In genomic region chr5:141084746-141085145, GRCm38 (mm10) we compare ENCODE assay signal across 11 mouse cellular contexts.
A peak's percentile ranks its signal among the peaks of the same experiment; 100 is the strongest.
DNase-seq lines count a peak whose midpoint lies in the region; ATAC-seq and TF ChIP-seq lines count a peak whose summit lies in the region.
"Had no signal": no experiment of that assay in that cellular context is flagged by ENCODE, and none has a peak within 500 bp of the region (broad histone marks: within the 10 kb centered on the region; RNA-seq: fewer than 3 reads in every experiment).

No protein-coding gene starts in this region.

- no peak overlapping the region for H3K4me3 ChIP-seq in hindbrain, embryonic 10.5 days
- H3K4me3 ChIP-seq in hindbrain, postnatal 0 days (ENCODE audit: low read length), result no peak overlapping the region
- H3K4me3 ChIP-seq in embryonic facial prominence, embryonic 14.5 days (ENCODE audit: low read depth, low read length), result no peak overlapping the region
- H3K4me3 ChIP-seq: limb, embryonic 12.5 days; myocyte had no signal

- peaks cover 22% of the 10 kb centered on the region for H3K4me1 ChIP-seq in hindbrain, embryonic 10.5 days (replicated peaks)
- no peaks in the 10 kb centered on the region for H3K4me1 ChIP-seq in hindbrain, postnatal 0 days (ENCODE audit: insufficient read depth, low read length)
- H3K4me1 ChIP-seq in embryonic facial prominence, embryonic 14.5 days (ENCODE audit: control insufficient read depth, insufficient read depth, low read length), result no peaks in the 10 kb centered on the region
- H3K4me1 ChIP-seq: limb, embryonic 12.5 days had no signal

- no peak for TF ChIP-seq CTCF in hindbrain, postnatal 0 days (IDR thresholded peaks at IDR 0.05; ENCODE audit: low read depth)

- 44% methylated on average over 7 of the region's 7 CpGs for WGBS in hindbrain, embryonic 10.5 days
- 33% methylated on average over 7 of the region's 7 CpGs for WGBS in hindbrain, postnatal 0 days
- 57% methylated on average over 5 of the region's 7 CpGs for WGBS in embryonic facial prominence, embryonic 14.5 days

- no peak overlapping the region for H3K4me2 ChIP-seq in hindbrain, postnatal 0 days (ENCODE audit: low read depth, low read length)
- H3K4me2 ChIP-seq in embryonic facial prominence, embryonic 14.5 days (ENCODE audit: low read depth, low read length), result no peak overlapping the region
- H3K4me2 ChIP-seq: limb, embryonic 12.5 days had no signal

- H3K36me3 ChIP-seq in hindbrain, embryonic 10.5 days, result no peaks in the 10 kb centered on the region
- no peaks in the 10 kb centered on the region for H3K36me3 ChIP-seq in hindbrain, postnatal 0 days (ENCODE audit: insufficient read depth, low read length)
- no peaks in the 10 kb centered on the region for H3K36me3 ChIP-seq in embryonic facial prominence, embryonic 14.5 days (ENCODE audit: control insufficient read depth, insufficient read depth, low read length)
- H3K36me3 ChIP-seq: limb, embryonic 12.5 days had no signal

- no peaks in the 10 kb centered on the region for H3K9me3 ChIP-seq in hindbrain, embryonic 10.5 days
- no peaks in the 10 kb centered on the region for H3K9me3 ChIP-seq in hindbrain, postnatal 0 days (ENCODE audit: low read length)
- H3K9me3 ChIP-seq in embryonic facial prominence, embryonic 14.5 days (ENCODE audit: control insufficient read depth, low read length), result no peaks in the 10 kb centered on the region
- H3K9me3 ChIP-seq: limb, embryonic 12.5 days had no signal

- peak overlapping the region; percentile 70; the same call in 1 of the 2 replicates for H3K27ac ChIP-seq in hindbrain, embryonic 10.5 days
- H3K27ac ChIP-seq in hindbrain, postnatal 0 days, result no peak overlapping the region
- no peak overlapping the region for H3K27ac ChIP-seq in embryonic facial prominence, embryonic 14.5 days (replicated peaks; ENCODE audit: low read depth, low read length)
- H3K27ac ChIP-seq: limb, embryonic 12.5 days had no signal

- no peak for ATAC-seq in hindbrain, postnatal 0 days
- ATAC-seq in embryonic facial prominence, embryonic 14.5 days (ENCODE audit: low read depth), result peak; percentile 64
- peak; percentile 82 for ATAC-seq in megakaryocyte progenitor cell, adult 5-6 weeks (replicated peaks; ENCODE audit: poor library complexity)

- peak; percentile 49 for DNase-seq in hindbrain, embryonic 10.5 days (ENCODE audit: low spot score)
- DNase-seq in hindbrain, postnatal 0 days (ENCODE audit: low spot score), result no peak
- peak; percentile 78 for DNase-seq in CD4-positive helper T cell, adult 2 months (ENCODE audit: low read depth, low spot score)
- peak; percentile 42 for DNase-seq in embryonic facial prominence, embryonic 14.5 days (ENCODE audit: low spot score)
- no peak for DNase-seq in ovary, adult 18-20 months (ENCODE audit: low spot score)
- no peak for DNase-seq in adrenal gland, adult 18-20 months (ENCODE audit: low spot score in 2 of 2)
- no peak for DNase-seq in layer of hippocampus, postnatal 10 days (ENCODE audit: low spot score in 2 of 2)
- DNase-seq: kidney, adult 2 months had no signal

- no peaks in the 10 kb centered on the region for H3K27me3 ChIP-seq in hindbrain, embryonic 10.5 days (ENCODE audit: insufficient read depth, poor library complexity, severe bottlenecking)
- H3K27me3 ChIP-seq in hindbrain, postnatal 0 days (ENCODE audit: insufficient read depth, low read length), result no peaks in the 10 kb centered on the region
- no peaks in the 10 kb centered on the region for H3K27me3 ChIP-seq in embryonic facial prominence, embryonic 14.5 days (replicated peaks; ENCODE audit: control insufficient read depth, insufficient read depth, low read length)
- H3K27me3 ChIP-seq: limb, embryonic 12.5 days had no signal

- H3K9ac ChIP-seq in hindbrain, postnatal 0 days (replicated peaks; ENCODE audit: low read length), result no peak overlapping the region
- no peak overlapping the region for H3K9ac ChIP-seq in embryonic facial prominence, embryonic 14.5 days (ENCODE audit: low read depth, low read length)
- H3K9ac ChIP-seq: limb, embryonic 12.5 days had no signal

Comparison
In these comparisons a context has a peak if more than half of its experiments do, and no peak if none do; other contexts are left out.
1. DNase-seq: peak in hindbrain, embryonic 10.5 days (single experiment), CD4-positive helper T cell, adult 2 months (single experiment) and embryonic facial prominence, embryonic 14.5 days (single experiment); none in hindbrain, postnatal 0 days (single experiment), ovary, adult 18-20 months (single experiment), adrenal gland, adult 18-20 months (0 of 2) and layer of hippocampus, postnatal 10 days (0 of 2).